Mouse (Mus musculus): Measurements from ENCODE around the gene F2rl1.
"Not testable (repeated sequence)": the region's sequence is repeated elsewhere in the genome, so short reads cannot be mapped to it uniquely, and the experiment has no call there.

F2rl1 gene

DNA sequence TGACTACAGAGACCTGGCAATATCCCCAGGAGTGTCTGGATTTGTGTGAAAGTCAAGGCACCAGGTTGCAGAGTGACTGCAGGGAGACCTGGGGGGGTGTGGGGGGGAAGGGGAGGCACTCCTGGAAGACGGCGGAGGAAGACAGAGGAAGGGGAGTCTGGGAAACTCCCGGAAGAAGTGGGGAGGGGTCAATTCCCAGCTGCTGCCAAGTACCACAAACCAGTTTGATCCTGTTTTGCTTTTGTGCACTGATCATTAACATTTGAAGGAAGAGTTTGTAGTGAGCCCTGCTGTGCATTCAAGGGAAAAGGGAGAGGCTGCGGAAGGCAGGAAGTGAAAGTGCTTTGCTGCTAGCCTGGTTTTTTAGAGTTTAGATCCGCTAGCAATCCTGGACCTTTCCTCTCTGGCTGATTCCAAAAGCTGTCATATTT, 9.1 kb upstream of the F2rl1 start:
- DNase-seq (ENCODE audit: extremely low read depth, low read depth, low spot score), result no peak

DNA sequence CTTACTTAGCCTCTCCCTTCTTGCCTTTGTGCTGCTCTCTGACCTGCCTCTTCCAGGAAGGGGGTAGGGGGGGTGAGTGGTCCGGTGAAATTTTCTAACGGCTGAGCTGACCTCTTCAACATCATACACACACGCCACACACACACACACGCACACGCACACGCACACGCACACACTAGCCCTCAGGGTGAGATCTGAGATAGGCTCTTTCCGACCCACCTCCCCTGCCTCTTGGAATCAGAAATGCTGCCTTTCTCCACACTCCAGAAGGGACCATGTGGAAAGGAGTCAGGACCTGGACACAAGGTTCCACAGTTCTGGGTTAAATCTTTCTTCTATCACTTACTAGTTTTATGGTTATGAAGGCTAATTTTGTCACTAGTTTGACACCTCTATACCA, 8.6 kb upstream of the F2rl1 start:
- DNase-seq (ENCODE audit: extremely low read depth, low read depth, low spot score), result no peak

DNA sequence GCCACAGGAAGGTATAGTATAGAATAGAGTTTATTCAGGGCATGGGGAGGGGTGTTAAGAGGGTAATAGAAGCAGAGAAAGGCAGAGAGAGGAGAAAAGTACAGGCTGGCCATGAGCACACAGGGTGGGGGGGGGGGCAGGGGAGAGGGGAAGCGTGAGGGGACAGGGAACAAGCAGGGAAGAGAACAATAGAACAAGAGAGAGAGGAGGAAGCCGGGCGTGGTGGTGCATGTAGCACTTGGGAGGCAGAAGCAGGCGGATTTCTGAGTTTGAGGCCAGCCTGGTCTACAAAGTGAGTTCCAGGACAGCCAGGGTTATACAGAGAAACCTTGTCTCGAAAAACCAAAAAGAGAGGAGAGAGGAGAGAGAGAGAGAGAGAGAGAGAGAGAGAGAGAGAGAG, 8.1 kb upstream of the F2rl1 start:
- DNase-seq (ENCODE audit: extremely low read depth, low read depth, low spot score), result not testable (repeated sequence)

DNA sequence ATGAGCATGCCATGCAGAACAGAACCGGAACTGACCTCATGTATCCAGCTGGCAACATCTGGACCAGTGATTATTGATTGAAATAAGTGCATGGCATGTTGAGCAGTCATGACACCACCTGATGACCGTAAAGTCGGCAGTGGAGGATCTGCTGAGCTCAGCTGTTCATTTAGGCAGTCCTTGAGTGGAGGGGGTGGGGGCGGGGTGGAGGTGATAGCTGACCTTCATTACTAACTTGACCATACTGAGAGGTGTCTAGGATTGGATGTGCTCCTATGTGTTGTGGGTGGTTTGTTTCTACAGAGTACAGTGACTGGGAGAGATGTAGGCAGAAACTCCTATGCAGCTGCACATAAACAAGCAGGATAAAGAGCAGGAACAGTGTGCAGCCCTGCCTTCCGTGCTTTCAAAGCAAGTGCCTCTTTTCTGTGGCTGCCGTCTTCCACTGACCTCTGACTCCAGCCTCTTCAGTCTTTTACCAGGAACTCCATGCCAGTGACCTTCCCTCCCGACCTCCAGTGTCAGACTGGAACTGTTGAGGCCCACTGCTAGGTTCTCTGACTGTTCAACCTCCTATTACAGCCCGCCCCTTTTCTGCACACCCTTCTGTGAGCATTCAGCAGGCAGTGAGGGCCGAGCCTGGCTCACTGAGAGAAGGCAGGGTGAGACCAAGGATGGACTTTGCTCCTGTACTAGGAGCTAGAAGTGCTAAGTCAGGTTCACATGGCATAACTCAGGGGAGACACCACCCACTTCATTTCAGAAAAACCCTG, 6.4 kb upstream of the F2rl1 start:
- DNase-seq (ENCODE audit: extremely low read depth, low read depth, low spot score), result no peak

DNA sequence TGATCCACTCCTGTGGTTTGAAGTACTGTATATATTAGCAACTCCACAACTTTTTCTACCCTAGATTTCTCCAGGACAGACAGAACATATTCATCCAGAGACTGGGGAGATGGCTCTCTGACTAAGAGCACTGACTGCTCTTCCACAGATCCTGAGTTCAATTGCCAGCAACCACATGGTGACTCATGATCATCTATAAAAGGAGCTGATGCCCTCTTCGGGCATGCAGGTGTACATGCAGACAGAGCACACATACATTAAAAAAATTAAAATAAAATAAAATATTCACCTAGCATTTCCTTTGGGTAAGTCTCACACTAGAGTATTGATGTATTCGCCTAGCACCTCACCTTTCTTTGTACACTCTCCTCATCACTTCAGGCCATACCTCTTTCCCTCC, 4.2 kb upstream of the F2rl1 start:
- DNase-seq (ENCODE audit: extremely low read depth, low read depth, low spot score), result no peak

DNA sequence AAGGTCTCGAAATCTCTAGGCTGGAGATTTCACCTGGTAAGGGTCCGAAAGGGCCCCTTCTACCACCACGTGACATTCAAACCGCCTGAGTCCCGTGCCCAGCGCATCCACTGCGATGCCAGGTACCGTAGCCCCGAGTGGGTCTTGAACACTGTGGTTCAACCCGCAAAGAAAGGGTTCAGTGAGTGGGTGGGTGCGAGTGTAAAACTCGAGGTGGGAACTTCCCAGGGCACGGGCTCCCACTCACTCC, 678 bp downstream of the F2rl1 start:
- DNase-seq (ENCODE audit: extremely low read depth, low read depth, low spot score), result no peak

DNA sequence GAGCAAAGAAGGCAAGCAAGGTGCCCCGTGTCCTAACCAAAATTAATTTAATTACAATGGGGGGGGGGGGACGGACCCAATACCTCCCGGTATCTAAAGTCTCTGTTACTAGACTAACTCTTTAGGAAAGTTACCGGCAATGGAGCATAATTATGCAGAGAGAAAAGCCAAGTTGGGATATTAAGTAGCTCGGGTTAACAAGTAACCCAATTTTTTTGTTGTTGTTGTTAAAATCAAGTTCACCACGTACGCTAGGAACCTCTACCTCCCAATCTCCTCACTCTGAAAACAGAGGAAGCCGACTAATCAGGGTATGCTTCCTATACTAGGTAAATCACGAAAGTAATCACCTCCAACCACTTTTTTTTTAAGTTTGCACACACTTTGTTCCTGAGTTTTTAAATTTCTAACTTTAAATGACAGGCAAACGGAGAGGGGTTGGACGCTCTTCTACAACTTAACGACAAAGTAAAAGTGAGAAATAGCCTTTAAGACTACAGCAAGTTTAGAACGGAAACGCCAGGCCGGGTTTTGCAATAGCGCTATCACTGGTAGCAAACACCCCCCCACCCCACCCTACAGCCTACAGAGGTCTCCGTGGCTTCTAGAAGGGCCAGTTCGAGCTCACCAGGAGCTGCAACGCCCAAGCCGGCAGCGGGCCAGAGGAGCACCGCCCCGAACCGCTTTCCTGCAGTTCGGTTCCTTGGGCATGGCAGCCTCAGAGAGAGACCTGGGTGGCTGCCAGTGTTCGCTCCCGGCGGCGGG, 1.2 kb downstream of the F2rl1 start:
- no peak for DNase-seq (ENCODE audit: extremely low read depth, low read depth, low spot score)

DNA sequence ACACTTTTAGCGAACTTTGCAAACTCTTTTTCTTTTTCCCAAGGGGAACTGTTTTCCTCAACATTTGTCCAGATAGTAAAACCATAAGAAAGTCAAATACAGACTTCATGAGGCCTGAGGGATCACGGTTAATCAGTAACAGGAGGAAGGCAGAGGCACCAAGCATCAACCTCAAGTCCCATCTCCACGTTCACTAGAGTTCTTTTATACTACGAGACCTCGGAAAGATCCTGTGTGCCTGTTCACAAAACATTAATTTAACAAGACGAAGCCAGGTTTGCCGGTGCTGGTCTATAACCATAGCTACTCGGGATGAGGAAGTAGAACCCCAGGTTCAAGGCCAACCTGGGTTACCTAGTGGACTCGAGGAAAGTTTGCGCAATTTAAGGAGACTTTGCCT, 2.9 kb downstream of the F2rl1 start:
- DNase-seq (ENCODE audit: extremely low read depth, low read depth, low spot score), result no peak

DNA sequence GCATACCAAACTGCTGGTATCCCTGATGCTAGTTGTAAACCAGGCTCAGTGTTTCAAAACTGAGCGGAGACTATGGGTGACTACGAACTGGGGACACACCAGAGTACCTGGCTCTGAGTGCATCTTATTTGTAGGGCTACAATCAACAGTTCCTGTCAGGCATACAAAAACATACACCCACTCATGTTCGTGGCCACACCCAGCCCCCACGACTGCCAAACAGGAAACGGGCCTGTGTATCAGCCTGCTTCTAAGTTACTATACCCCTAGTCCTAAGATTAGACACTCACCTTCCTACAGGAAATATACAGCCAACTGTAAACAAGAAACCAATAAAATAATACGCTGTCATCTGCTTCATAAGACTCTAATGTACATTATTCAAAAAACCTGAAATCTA, 4.0 kb downstream of the F2rl1 start:
- DNase-seq (ENCODE audit: extremely low read depth, low read depth, low spot score), result no peak

DNA sequence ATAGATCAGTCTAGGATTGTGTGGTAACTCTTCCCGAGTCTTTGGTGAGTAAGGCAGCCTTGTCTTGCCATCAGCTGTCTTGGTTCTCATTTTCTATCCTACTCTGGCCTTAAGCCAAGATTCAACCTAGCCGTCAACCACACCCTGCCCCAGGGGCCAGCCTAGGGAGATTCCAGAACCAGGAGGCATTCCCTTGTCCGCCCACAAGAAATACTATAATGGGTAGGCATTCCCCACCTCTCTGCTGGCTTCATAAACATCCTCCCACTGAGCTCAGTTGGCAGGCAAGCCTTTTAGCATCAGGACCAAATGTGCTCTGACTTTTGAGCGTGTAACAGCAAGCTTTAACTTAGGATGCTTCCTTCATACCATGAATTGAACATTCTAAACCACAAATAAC, 10.3 kb downstream of the F2rl1 start:
- DNase-seq (ENCODE audit: extremely low read depth, low read depth, low spot score), result no peak

DNA sequence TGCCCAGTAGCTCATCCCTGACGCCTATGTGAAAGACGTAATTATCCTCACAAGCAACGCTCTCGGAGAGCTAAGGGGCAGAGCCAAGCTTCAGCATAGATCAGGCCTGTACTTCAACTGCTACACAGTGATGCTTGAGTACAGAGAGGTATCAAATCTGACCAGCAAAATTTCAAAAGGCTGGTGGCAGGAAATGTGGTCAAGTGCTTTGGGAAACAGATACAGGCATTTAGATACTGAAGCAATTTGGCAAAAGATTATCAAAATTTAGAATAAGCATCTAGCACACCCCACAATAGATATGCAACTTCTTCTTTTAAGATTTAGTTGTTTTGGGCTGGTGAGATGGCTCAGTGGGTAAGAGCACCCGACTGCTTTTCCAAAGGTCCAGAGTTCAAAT, 15.0 kb downstream of the F2rl1 start:
- DNase-seq (ENCODE audit: extremely low read depth, low read depth, low spot score), result no peak

DNA sequence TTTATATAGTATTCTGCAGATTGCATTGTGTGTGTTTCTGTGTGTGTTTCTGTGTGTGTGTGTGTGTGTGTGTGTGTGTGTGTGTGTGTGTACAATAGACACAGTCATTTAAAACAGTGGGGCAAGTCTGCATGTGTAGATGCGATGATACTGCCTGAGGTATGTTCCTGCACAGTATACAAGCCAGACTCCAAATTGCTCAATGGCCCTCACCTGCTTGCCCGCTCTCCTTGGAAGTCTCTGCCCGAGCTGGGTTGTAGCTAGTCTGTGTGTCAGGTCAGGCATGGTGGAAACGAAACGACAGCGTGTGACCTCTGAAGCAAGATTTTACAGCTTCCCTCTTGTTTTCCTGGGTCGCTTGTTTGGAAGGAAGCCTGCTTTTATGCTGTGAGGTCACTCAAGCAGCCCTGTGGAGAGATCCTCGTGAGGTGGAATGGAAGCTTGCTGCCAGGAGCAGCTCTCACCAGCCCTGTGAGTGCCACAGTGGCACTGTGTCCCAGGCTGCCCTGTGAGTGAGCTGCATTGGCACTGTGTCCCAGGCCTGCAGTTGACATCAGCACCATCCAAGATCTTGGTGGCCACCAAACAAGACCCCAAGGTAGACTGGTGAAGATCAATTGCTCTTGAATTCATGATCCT, 21.6 kb downstream of the F2rl1 start:
- peak; percentile 61 for DNase-seq (ENCODE audit: extremely low read depth, low read depth, low spot score)

DNA sequence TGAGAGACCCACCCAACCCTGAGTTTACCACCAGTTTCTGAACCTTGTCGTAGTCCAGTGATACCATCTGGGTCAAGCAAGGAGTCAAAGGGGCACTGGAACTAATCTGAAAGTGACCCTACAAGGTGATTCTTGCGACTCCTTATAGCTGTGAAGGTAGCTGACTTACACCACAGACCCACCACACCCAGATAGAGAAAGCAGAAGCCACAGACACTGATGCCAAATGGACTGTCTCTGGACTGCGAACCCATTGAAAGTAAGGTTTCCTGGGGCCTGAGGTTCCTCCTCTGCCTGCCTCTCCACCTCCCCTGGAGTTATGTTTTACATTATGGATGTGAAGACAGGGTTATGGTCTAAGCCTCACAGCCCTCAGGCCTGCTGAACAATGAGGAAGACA, 28.4 kb downstream of the F2rl1 start:
- no peak for DNase-seq (ENCODE audit: extremely low read depth, low read depth, low spot score)

DNA sequence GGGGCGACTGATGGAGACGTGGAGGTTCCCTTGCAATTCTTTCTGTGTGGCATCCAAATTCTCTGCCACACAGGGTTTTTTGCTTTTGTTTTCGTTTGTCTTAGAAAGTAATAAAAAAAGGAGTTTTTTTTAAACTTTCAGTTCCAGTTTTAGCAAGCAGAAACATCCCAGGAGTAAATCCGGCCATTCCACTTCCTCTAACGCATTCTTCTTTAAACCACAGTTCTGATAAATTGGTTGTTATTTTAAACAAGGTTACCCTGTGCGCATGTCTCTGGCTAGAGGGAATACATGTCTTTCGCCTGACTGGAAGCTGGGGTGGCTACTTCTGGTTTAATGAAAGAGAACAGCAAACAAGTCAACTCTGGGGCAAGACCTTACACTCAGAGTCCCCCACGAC, 30.2 kb downstream of the F2rl1 start:
- no peak for DNase-seq (ENCODE audit: extremely low read depth, low read depth, low spot score)

DNA sequence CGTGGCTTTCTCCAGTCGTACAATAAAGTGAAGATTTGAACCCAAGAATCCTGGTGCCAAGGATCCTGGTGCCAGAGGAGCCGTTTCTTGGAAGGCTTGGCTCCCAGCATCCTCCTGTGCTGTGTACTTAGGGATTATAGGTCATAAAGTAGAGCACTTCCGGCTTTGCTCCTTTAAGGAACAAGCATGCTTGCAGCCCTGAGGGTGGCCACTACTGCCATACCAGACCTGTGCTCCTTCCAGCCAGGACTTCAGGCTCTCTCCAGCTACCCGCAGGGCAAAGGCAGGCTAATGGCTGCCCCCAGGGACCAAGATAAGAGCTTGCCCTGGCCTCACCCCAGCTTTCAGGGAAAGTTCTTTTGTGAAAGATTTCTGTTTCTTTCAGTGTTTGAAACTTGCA, 31.7 kb downstream of the F2rl1 start:
- DNase-seq (ENCODE audit: extremely low read depth, low read depth, low spot score), result no peak

DNA sequence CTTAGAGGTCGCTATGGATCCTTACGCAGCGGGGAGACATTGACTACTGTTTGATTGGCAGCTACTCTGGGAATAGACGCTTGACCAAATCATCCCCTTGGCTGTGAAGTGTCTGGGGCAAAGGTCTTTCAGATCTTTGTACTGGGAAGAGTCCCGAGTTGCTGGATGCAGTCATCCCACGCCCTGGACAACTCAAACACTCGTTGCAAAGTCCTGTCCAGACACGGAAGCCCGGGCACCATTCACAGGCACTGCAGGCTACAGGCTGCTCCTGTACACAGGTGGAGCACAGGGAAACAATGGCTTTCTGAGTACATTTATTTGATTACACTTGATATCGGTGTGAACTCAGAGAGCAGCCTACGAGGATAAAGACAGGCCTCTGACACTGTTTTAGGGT, 33.7 kb downstream of the F2rl1 start:
- no peak for DNase-seq (ENCODE audit: extremely low read depth, low read depth, low spot score)

DNA sequence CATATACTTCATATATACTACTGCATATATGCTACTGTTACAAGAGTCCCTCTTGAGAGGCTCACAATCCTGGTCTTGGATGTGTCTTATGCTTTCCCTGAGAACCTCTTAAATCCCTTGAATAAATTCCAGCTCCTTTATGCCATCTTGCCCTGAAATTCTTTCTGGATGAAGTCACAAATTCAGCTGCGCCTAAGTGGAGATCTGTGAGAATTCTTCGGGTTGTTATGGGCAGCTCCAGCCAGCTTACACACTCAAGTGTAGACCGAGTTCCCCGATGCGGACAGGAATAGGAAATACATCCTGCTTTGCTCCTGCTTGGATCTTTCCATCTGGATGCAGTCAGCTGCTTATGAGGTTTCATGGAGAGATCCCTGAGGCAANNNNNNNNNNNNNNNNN, 40.4 kb downstream of the F2rl1 start:
- DNase-seq (ENCODE audit: extremely low read depth, low read depth, low spot score), result no peak

DNA sequence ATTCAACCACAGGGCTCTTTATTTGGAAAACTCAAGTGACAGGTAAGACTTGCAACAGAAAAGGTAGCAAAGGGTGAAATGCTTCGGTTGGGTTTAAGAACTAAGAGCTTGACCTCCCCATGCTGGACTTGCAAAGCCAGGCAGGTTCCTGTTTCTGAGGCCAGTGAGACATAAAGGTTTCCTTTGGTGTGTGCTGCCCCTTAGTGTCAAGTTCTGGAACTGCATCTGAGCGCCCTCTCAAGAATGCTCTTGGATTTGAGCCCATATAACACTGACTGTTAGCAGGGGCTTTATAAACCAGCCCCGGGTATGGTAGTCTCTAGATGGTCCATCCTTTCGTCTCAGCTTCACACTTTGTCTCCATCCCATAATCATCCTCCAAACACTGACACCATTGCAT, 43.6 kb downstream of the F2rl1 start:
- DNase-seq (ENCODE audit: extremely low read depth, low read depth, low spot score), result no peak

DNA sequence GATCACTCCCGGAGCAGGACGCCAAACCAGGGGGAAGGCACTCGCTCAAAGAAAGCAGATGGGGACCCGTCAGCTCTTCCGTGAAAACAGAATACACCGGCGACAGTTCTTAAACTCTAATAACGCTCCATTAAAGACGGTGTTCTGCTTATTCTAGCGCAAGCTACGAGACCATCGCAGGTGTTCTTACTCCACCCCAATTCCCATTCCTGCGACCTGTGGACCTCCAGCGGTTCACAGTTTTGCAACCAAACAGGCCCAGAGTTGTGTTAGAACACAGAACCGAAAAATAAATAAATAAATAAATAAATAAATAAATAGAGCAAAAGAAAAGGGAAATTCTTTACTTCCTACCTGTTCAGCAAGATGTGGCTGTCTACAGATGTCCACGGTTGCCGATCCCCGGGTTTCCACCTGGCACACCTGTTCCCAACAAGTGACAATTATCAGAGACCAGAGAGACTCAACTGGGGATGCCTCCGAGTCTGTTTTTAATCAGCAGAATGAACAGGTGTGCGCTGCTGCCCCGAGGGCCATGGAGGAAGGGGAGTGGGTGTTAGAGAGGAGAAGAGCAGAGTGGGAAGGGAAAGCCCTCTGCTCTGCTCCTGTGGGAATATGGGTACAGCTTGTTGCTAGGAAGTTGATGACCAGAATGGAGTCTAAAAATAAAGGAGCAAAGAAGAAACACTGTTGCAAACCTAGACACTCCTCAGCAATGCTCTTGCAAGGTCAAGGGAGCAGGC, 46.2 kb downstream of the F2rl1 start, which contains the start of gene S100z:
Gene S100z, minus strand, starts transcription at position 51 of the 743 bp plus-strand sequence.
- DNase-seq (ENCODE audit: extremely low read depth, low read depth, low spot score), result no peak

DNA sequence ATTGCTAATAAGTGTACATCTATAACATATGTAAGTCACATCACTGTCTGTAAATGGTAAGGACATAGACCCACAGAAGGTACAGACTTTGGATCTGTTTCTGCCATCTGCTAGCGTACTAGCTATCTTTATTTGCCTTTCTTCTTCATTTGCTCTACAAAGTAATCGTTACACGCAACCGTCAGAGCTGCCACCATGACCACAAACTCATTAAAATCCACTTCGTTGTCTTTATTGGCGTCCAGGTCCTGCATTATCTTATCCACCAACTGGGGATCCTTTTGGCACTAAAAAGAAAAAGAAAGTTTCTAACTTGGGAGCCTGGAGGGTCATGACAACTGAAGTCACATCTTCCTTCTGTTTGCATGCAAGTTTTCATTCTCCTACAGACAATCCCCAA, 47.9 kb downstream of the F2rl1 start:
- no peak for DNase-seq (ENCODE audit: extremely low read depth, low read depth, low spot score)

DNA sequence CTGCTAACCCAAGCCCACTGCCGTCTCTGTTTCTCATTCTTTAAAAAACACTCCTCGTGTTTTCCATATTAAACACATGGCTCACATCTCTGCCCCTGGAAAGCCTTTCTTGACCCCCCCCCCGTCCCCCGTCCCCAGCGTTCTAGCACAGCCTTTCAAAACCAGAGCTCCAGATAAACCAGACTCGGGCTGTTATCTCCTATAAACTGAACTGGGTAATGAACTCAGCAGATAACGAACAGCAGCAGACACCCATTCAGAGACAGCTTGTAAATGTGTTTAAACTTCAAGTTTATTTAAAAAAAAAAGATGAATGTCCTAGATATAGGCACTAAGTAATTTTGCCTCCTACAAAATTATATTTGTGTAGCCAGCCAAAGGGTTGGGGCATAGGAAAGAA, 49.9 kb downstream of the F2rl1 start:
- no peak for DNase-seq (ENCODE audit: extremely low read depth, low read depth, low spot score)

DNA sequence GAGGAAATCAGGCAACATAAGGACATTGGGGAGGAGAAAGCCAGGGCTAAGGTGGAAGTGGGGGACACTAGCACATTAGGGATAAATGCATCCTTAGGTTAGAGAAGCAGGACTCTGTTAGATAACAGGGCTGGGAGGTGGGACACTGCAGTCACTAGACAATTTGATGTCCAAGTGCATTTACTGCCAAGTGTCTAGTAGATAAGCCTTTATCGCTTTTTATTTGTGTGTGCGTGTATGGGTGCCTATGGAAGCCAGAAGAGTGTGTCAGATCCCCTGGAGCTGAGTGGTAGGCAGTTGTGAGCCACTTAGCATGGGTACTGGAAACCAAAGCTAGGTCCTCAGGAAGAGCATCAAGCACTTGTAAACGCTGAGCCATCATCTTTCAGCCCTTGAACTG, 50.7 kb downstream of the F2rl1 start:
- no peak for DNase-seq (ENCODE audit: extremely low read depth, low read depth, low spot score)
